Mouse (Mus musculus): ENCODE measurements at regions not wholly inside any gene's neighbourhood (a gene's known extent, or its start where the extent isn't known, plus 50 kb on each side); places are given as distances from the start of the nearest gene placed in this dataset.

DNA sequence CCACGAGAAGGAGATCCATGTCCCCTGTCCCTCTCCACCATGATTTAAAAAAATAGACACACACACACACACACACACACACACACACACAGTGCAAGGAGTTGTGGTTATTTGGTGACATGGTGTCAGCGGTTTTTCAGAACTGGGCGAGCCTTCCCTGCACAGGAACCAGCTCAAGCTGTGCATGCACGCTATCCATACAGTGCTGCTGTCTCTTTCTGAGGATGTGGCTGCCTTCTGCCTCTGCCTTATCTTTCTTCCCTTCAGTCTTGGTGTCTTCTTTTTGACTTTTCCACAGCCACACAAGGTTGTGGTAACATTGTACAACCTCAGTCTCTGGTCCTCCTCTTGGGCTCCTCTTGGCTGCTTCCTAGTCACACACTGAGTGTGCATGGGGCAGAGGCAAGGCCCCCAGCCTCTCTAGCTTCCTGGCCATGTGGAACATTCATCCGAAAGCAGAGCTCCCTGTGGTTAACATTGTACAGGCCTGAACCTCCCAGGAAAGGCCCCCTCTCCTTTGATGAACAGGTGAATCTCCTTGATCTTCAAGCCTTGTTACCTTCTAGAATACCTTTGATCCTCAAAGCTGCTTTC is 157.6 kb downstream of the Gadd45g start:
- no peak for TF ChIP-seq CTCF (IDR thresholded peaks at IDR 0.05; ENCODE audit: low read depth)
- no peaks in the 10 kb centered on the region for H3K36me3 ChIP-seq (ENCODE audit: control insufficient read depth, insufficient read depth)
- H3K9me3 ChIP-seq (ENCODE audit: control insufficient read depth): no peaks in the 10 kb centered on the region
- H3K4me2 ChIP-seq (replicated peaks; ENCODE audit: low read depth): no peak overlapping the region
- no peak overlapping the region for H3K4me3 ChIP-seq (ENCODE audit: low read depth, low read length)
- no peak for ATAC-seq
- no peak overlapping the region for H3K9ac ChIP-seq (ENCODE audit: low read depth, low read length)
- no peak overlapping the region for H3K27ac ChIP-seq (ENCODE audit: low read depth, low read length)
- H3K27me3 ChIP-seq (replicated peaks; ENCODE audit: control insufficient read depth, insufficient read depth, low read length): no peaks in the 10 kb centered on the region
- no peaks in the 10 kb centered on the region for H3K4me1 ChIP-seq (replicated peaks; ENCODE audit: control insufficient read depth, insufficient read depth, low read length)
- 92% methylated on average over 5 of the region's 5 CpGs for WGBS

DNA sequence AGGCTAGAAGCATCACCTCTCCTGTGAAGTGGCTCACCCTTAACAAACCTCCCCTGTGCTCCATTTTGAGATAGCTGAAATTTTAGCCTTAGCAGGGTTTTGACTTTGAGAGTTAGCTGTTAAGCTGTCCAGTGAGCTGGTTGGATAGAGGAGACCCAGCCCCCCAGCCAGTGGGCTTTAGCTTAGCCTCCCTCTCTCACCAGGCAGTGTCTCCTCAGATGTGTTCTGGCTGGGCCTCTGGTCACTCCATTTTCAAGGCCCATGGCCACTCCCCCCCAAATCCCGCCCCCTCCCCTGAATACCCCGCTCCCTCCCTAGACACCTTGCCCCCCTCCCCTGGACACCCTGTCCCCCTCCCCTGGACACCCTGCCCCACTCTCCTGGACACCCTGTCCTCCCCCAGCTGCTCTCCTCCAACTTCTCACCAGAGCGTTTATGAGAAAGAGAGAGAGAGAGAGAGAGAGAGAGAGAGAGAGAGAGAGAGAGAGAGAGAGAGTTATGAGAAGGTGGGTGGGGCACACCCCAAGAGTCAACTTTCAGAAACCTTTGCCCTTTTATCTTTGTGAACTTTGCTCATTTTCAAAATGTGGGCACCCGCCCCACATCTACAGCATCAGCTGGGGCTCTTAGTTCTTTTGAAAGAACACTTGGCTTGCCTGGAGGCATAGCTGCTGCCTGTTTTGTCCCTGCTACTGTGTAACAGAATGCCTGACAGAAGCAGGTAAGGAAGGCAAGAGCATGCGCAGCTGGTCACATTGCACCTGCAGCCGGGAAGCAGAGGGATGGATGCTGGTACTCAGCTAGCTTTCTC is 161.3 kb downstream of the Gadd45g start:
- no peak for TF ChIP-seq CTCF (IDR thresholded peaks at IDR 0.05; ENCODE audit: low read depth)
- peak; percentile 50 for ATAC-seq
- H3K27ac ChIP-seq (ENCODE audit: low read depth, low read length): no peak overlapping the region
- H3K4me3 ChIP-seq (ENCODE audit: low read depth, low read length): no peak overlapping the region
- H3K27me3 ChIP-seq (replicated peaks; ENCODE audit: control insufficient read depth, insufficient read depth, low read length): no peaks in the 10 kb centered on the region
- no peaks in the 10 kb centered on the region for H3K36me3 ChIP-seq (ENCODE audit: control insufficient read depth, insufficient read depth)
- H3K4me1 ChIP-seq (replicated peaks; ENCODE audit: control insufficient read depth, insufficient read depth, low read length): no peaks in the 10 kb centered on the region
- H3K4me2 ChIP-seq (replicated peaks; ENCODE audit: low read depth): no peak overlapping the region
- H3K9ac ChIP-seq (ENCODE audit: low read depth, low read length): no peak overlapping the region
- H3K9me3 ChIP-seq (ENCODE audit: control insufficient read depth): no peaks in the 10 kb centered on the region
- WGBS: 45% methylated on average over 6 of the region's 6 CpGs

DNA sequence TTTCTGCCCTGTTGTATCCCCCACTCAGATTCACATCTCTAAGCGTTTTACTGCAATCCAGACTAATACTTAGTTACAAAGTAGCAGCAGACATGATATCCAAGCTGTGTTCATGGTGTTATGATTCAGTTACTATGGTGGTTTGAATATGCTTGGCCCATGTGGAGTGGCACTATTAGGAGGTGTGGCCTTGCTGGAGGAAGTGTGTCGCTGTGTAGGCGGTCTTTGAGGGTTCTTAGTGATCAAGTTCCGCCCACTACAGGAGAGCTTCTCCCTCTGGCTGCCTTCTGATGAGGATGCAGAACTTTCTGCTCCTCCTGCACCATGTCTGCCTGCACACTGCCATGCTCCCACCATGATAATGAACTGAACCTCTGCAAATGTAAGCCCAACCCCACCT is 162.8 kb downstream of the Gadd45g start:
- Histone ChIP-seq H3K27ac (ENCODE audit: low read depth, low read length) (no peak overlapping the region), H3K4me1 (replicated peaks; ENCODE audit: control insufficient read depth, insufficient read depth, low read length) (no peaks in the 10 kb centered on the region), H3K27me3 (replicated peaks; ENCODE audit: control insufficient read depth, insufficient read depth, low read length) (no peaks in the 10 kb centered on the region), H3K36me3 (ENCODE audit: control insufficient read depth, insufficient read depth) (no peaks in the 10 kb centered on the region), H3K4me3 (ENCODE audit: low read depth, low read length) (no peak overlapping the region), H3K4me2 (replicated peaks; ENCODE audit: low read depth) (no peak overlapping the region), H3K9me3 (ENCODE audit: control insufficient read depth) (no peaks in the 10 kb centered on the region), H3K9ac (ENCODE audit: low read depth, low read length) (no peak overlapping the region)
- no peak for TF ChIP-seq CTCF (IDR thresholded peaks at IDR 0.05; ENCODE audit: low read depth)
- WGBS: 84% methylated on average over 4 of the region's 4 CpGs
- no peak for ATAC-seq

DNA sequence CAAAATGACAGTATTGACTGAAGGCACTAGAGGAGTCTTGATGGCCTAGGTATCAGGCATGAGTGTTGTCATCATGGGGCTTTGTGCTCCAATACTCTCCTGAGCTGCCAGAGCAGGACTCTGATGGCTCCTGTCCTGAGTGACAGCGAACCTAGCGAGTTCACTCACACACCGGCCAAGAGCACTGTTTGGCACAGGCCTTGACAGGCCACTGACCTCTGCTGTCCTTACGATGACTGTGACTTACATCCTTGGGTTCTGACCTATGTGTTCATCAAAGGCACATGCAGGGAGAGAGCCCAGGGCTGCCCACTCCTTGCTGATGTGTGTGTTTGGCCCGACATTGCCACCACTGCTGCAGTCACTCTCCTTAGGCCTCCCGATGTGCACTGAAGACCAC is 163.3 kb downstream of the Gadd45g start:
- WGBS: 89% methylated on average over 6 of the region's 6 CpGs
- no peaks in the 10 kb centered on the region for H3K4me1 ChIP-seq (replicated peaks; ENCODE audit: control insufficient read depth, insufficient read depth, low read length)
- no peak overlapping the region for H3K4me3 ChIP-seq (ENCODE audit: low read depth, low read length)
- no peak for TF ChIP-seq CTCF (IDR thresholded peaks at IDR 0.05; ENCODE audit: low read depth)
- no peak overlapping the region for H3K4me2 ChIP-seq (replicated peaks; ENCODE audit: low read depth)
- no peaks in the 10 kb centered on the region for H3K9me3 ChIP-seq (ENCODE audit: control insufficient read depth)
- no peaks in the 10 kb centered on the region for H3K27me3 ChIP-seq (replicated peaks; ENCODE audit: control insufficient read depth, insufficient read depth, low read length)
- H3K27ac ChIP-seq (ENCODE audit: low read depth, low read length): no peak overlapping the region
- no peak for ATAC-seq
- H3K9ac ChIP-seq (ENCODE audit: low read depth, low read length): no peak overlapping the region
- no peaks in the 10 kb centered on the region for H3K36me3 ChIP-seq (ENCODE audit: control insufficient read depth, insufficient read depth)

DNA sequence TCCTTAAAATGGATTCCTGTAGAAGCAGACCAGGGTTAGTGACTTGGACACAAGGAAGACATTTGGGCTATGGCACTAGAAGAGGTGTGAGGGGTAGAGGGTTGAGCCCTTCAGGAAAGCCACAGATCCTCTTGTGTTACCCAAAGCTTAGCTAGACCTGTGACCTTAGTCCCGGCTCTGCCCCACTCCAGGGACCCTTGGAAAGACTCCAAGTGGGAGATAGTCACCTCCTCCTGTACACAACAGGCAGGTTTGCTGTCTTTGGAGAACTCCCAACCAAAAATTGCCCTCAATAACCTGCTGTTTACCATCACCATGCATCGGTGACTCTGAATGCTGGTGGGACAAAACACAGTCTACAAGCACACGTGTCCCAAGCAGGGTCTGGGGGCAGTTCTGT is 164.5 kb downstream of the Gadd45g start:
- Histone ChIP-seq H3K4me1 (replicated peaks; ENCODE audit: control insufficient read depth, insufficient read depth, low read length) (no peaks in the 10 kb centered on the region), H3K9ac (ENCODE audit: low read depth, low read length) (no peak overlapping the region), H3K9me3 (ENCODE audit: control insufficient read depth) (no peaks in the 10 kb centered on the region), H3K27ac (ENCODE audit: low read depth, low read length) (no peak overlapping the region), H3K27me3 (replicated peaks; ENCODE audit: control insufficient read depth, insufficient read depth, low read length) (no peaks in the 10 kb centered on the region), H3K36me3 (ENCODE audit: control insufficient read depth, insufficient read depth) (no peaks in the 10 kb centered on the region), H3K4me3 (ENCODE audit: low read depth, low read length) (no peak overlapping the region), H3K4me2 (replicated peaks; ENCODE audit: low read depth) (no peak overlapping the region)
- ATAC-seq: no peak
- WGBS: 86% methylated on average over 3 of the region's 3 CpGs
- TF ChIP-seq CTCF (IDR thresholded peaks at IDR 0.05; ENCODE audit: low read depth): no peak

DNA sequence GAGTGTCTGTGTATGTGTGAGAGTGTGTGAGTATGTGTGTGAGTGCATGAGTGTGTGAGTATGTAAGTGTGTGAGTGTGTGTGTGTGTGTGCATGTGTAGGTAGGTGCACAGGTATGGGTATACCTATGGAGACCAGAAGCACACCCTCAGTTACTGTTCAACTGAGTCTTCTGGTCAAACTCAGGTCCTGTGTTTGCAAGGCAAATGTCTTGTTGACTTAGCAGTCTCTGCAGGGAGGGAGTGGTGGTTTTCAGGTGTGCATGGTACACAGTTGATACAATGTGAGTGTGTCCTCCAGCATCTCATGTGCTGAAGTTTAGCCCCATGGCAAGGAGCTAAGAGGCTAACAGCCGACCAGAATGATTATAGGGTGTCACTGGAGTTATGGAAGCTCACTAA is 166.7 kb downstream of the Gadd45g start:
- H3K4me3 ChIP-seq (ENCODE audit: low read depth, low read length): no peak overlapping the region
- H3K27me3 ChIP-seq (replicated peaks; ENCODE audit: control insufficient read depth, insufficient read depth, low read length): no peaks in the 10 kb centered on the region
- H3K4me1 ChIP-seq (replicated peaks; ENCODE audit: control insufficient read depth, insufficient read depth, low read length): no peaks in the 10 kb centered on the region
- peak overlapping the region; percentile 30; the same call in 1 of the 2 replicates for H3K27ac ChIP-seq (ENCODE audit: low read depth, low read length)
- ATAC-seq: peak; percentile 31; the same call in 1 of the 2 replicates
- no peak overlapping the region for H3K9ac ChIP-seq (ENCODE audit: low read depth, low read length)
- no peak for TF ChIP-seq CTCF (IDR thresholded peaks at IDR 0.05; ENCODE audit: low read depth)
- no peaks in the 10 kb centered on the region for H3K9me3 ChIP-seq (ENCODE audit: control insufficient read depth)
- H3K4me2 ChIP-seq (replicated peaks; ENCODE audit: low read depth): no peak overlapping the region
- WGBS: 38% methylated on average over 1 of the region's 1 CpGs
- no peaks in the 10 kb centered on the region for H3K36me3 ChIP-seq (ENCODE audit: control insufficient read depth, insufficient read depth)
